In genomic region chr14:72447141-72448091, GRCm38 (mm10) we compare ENCODE assay signal across 9 mouse cellular contexts. TPM values are rescaled to one million over a fixed set of nuclear protein-coding genes. Genes with fewer than 3 reads are reported as not detected.
A peak's percentile ranks its signal among the peaks of the same experiment; 100 is the strongest.
DNase-seq lines count a peak whose midpoint lies in the region; ATAC-seq and TF ChIP-seq lines count a peak whose summit lies in the region.
"Had no signal": no experiment of that assay in that cellular context is flagged by ENCODE, and none has a peak within 500 bp of the region (broad histone marks: within the 10 kb centered on the region; RNA-seq: fewer than 3 reads in every experiment).

No protein-coding gene starts in this region.

- DNase-seq in neural tube, embryonic 10.5 days (ENCODE audit: extremely low spot score, low spot score), result peak; percentile 28
- DNase-seq in ZHBTc4 (ENCODE audit: low read depth, low spot score), result peak; percentile 48
- peak; percentile 66 for DNase-seq in embryo, embryonic 10.5 days (ENCODE audit: low spot score)
- DNase-seq in lung, postnatal 0 days (ENCODE audit: low spot score), result peak; percentile 70
- peak; percentile 21 for DNase-seq in stomach, postnatal 0 days (ENCODE audit: low spot score)
- DNase-seq in gastrocnemius, postnatal 10 days, result no peak

- no peaks in the 10 kb centered on the region for H3K9me3 ChIP-seq in neural tube, embryonic 15.5 days (replicated peaks)
- no peaks in the 10 kb centered on the region for H3K9me3 ChIP-seq in intestine, embryonic 15.5 days
- no peaks in the 10 kb centered on the region for H3K9me3 ChIP-seq in lung, postnatal 0 days (ENCODE audit: low read length)
- no peaks in the 10 kb centered on the region for H3K9me3 ChIP-seq in stomach, postnatal 0 days (ENCODE audit: control insufficient read depth, low read length)

- no peaks in the 10 kb centered on the region for H3K27me3 ChIP-seq in neural tube, embryonic 15.5 days (replicated peaks)
- no peaks in the 10 kb centered on the region for H3K27me3 ChIP-seq in intestine, embryonic 15.5 days (replicated peaks)
- H3K27me3 ChIP-seq in lung, postnatal 0 days (replicated peaks; ENCODE audit: insufficient read depth, low read length), result no peaks in the 10 kb centered on the region
- H3K27me3 ChIP-seq in stomach, postnatal 0 days (ENCODE audit: control insufficient read depth, insufficient read depth, low read length), result no peaks in the 10 kb centered on the region

- ATAC-seq in neural tube, embryonic 15.5 days (ENCODE audit: low FRiP score), result no peak
- ATAC-seq in intestine, embryonic 15.5 days, result peak; percentile 53
- ATAC-seq in lung, postnatal 0 days, result peak; percentile 84
- peak; percentile 30 for ATAC-seq in stomach, postnatal 0 days (ENCODE audit: low FRiP score, low TSS enrichment)

- no peaks in the 10 kb centered on the region for H3K36me3 ChIP-seq in neural tube, embryonic 15.5 days
- no peaks in the 10 kb centered on the region for H3K36me3 ChIP-seq in intestine, embryonic 15.5 days
- H3K36me3 ChIP-seq in lung, postnatal 0 days (ENCODE audit: insufficient read depth, low read length), result no peaks in the 10 kb centered on the region
- H3K36me3 ChIP-seq in stomach, postnatal 0 days (ENCODE audit: control insufficient read depth, insufficient read depth, low read length), result no peaks in the 10 kb centered on the region

- WGBS in neural tube, embryonic 15.5 days, result 69% methylated on average over 9 of the region's 9 CpGs
- WGBS in intestine, embryonic 15.5 days, result 56% methylated on average over 9 of the region's 9 CpGs
- 54% methylated on average over 9 of the region's 9 CpGs for WGBS in lung, postnatal 0 days
- 59% methylated on average over 9 of the region's 9 CpGs for WGBS in stomach, postnatal 0 days

- TF ChIP-seq EP300 in lung, postnatal 0 days (IDR thresholded peaks at IDR 0.05), result no peak
- no peak for TF ChIP-seq EP300 in stomach, postnatal 0 days (optimal IDR thresholded peaks at IDR 0.05)

- H3K9ac ChIP-seq in neural tube, embryonic 15.5 days (replicated peaks), result no peak overlapping the region
- H3K9ac ChIP-seq in intestine, embryonic 15.5 days, result no peak overlapping the region
- H3K9ac ChIP-seq in lung, postnatal 0 days (replicated peaks; ENCODE audit: low read depth), result no peak overlapping the region
- no peak overlapping the region for H3K9ac ChIP-seq in stomach, postnatal 0 days (ENCODE audit: low read length)

- peak; percentile 77 for TF ChIP-seq CTCF in lung, postnatal 0 days (IDR thresholded peaks at IDR 0.05)
- TF ChIP-seq CTCF in stomach, postnatal 0 days (IDR thresholded peaks at IDR 0.05; ENCODE audit: low read depth), result peak; percentile 81

- no peak overlapping the region for H3K27ac ChIP-seq in neural tube, embryonic 15.5 days (replicated peaks)
- H3K27ac ChIP-seq in intestine, embryonic 15.5 days, result no peak overlapping the region
- no peak overlapping the region for H3K27ac ChIP-seq in lung, postnatal 0 days (ENCODE audit: low read length)
- no peak overlapping the region for H3K27ac ChIP-seq in stomach, postnatal 0 days (replicated peaks)

- H3K4me2 ChIP-seq in neural tube, embryonic 15.5 days, result no peak overlapping the region
- H3K4me2 ChIP-seq in intestine, embryonic 15.5 days (replicated peaks), result no peak overlapping the region
- no peak overlapping the region for H3K4me2 ChIP-seq in lung, postnatal 0 days (replicated peaks; ENCODE audit: low read depth, low read length)
- no peak overlapping the region for H3K4me2 ChIP-seq in stomach, postnatal 0 days (replicated peaks; ENCODE audit: low read depth)

- no peak overlapping the region for H3K4me3 ChIP-seq in neural tube, embryonic 15.5 days (replicated peaks)
- no peak overlapping the region for H3K4me3 ChIP-seq in intestine, embryonic 15.5 days (replicated peaks)
- H3K4me3 ChIP-seq in lung, postnatal 0 days (ENCODE audit: low read depth, low read length), result no peak overlapping the region
- no peak overlapping the region for H3K4me3 ChIP-seq in stomach, postnatal 0 days (ENCODE audit: low read depth, low read length)

- H3K4me1 ChIP-seq in neural tube, embryonic 15.5 days, result no peaks in the 10 kb centered on the region
- no peaks in the 10 kb centered on the region for H3K4me1 ChIP-seq in intestine, embryonic 15.5 days (replicated peaks)
- no peaks in the 10 kb centered on the region for H3K4me1 ChIP-seq in lung, postnatal 0 days (ENCODE audit: insufficient read depth, low read depth, low read length)
- H3K4me1 ChIP-seq in stomach, postnatal 0 days (replicated peaks; ENCODE audit: control insufficient read depth, insufficient read depth), result no peaks in the 10 kb centered on the region

RNA-seq across cellular contexts. Expression of gene Gm9195, which starts 44.2 kb away (rescaled TPM):
- polyA plus RNA-seq in neural tube, embryonic 15.5 days (2015; fragmentation: Nextera tagmentation; extraction: Ambion mirVana), result not detected in 2 replicates
- not detected in 2 replicates for polyA plus RNA-seq in intestine, embryonic 15.5 days (2015; fragmentation: Nextera tagmentation; extraction: Ambion mirVana)
- not detected in 2 replicates for polyA plus RNA-seq in lung, postnatal 0 days (2015; fragmentation: Nextera tagmentation; extraction: Ambion mirVana)
- not detected in 2 replicates for polyA plus RNA-seq in stomach, postnatal 0 days (2015; fragmentation: Nextera tagmentation; extraction: Ambion mirVana)
- total RNA-seq in gastrocnemius, postnatal 10 days (2021), result not detected
- polyA plus RNA-seq: heart, embryonic 14.5 days had no signal
